Mouse (Mus musculus) layer of hippocampus, postnatal 10 days (tissue): ENCODE results near the gene Crygd. TPM values are rescaled to one million over a fixed set of nuclear protein-coding genes. Genes with fewer than 3 reads are reported as not detected.

Source experiments
- DNase-seq, 2 experiments: peaks; one replicate each; pipeline ENCODE4 v3.0.0; 2021; ENCODE audit warnings: low spot score in 2 of 2
- total RNA-seq, 2 experiments: library from RNA; stranded (reverse); gene quantifications; 2 replicates each; pipeline ENCODE4 v1.2.3; 2021

Gene Crygd
- total RNA-seq, 2 experiments from 2014 or later: not detected

DNA sequence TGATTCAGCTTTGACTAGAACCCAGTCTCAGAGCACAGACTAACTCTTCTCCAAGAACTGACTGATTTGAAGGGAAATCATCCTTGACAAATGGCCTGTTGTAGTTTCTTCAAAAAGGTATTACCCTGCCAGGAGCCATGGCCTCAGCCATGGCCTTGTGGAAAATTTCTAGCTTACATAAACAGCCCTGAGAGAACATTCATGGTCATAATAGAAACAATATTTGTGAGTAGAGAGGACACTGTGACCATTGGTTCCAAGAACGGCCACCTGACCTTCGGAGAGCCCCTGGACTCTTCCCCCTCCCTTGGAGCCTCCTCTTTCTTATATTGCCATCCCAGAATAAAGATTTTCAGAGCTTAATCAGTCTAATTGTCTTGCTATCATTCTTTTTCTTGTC, 19.8 kb downstream of the Crygd start:
- no peak for DNase-seq

DNA sequence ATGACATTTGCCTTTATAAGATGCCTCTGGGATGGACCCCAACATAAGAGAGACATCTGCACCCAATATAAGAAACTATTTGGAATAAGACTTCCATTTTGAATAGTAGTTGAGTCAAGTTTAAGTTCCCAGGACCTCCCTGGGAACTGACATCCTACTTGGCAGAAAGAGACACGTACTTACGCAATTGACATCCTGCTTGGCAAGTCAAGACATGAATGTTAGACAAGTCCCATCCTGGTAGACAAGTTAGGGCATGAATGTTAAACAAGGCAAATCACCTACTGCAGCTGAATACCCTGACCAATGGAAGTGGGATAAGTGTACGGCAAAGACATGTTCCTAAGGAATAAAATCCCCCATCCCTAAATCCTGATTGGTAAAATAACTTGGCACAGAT, 21.4 kb downstream of the Crygd start:
- no peak for DNase-seq

DNA sequence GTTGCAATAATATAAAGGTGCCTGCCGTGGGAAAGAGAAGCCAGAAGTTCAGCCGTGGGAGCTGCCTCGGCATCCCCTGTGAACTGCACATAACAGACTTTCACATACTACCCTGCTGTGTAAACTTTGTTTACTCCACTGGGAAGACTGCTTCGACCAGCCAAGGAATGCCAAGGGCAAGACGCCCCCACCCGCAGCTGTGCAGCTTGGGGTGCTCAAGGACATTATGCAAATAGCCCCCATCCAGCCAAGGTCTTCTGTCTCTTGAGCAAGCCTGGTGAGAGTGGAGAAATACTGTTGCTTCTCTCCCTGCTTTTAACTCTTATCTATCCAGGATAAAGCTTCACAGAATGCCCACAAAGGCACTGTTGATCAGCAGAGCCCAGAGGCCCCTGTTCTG, 22.4 kb downstream of the Crygd start:
- DNase-seq: no peak

DNA sequence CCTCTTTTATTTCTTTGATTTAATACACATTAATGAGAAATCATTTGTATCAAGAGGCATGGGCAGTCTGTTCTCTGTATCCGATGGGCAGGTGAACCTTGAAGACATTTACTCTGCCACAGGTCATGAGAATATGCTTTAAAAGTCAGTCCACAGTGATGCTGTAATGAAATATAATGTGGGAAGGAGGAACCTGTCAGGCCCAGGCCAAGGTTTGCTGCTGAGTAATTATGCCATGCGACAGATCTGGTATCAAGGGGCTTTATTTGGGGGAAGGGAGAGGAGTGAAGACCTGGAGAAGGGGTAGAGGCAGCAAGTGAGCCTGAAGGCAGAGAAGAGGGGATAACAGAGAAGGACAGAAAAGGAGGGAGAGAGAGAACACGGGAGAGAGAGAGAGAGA, 23.6 kb downstream of the Crygd start:
- no peak for DNase-seq

DNA sequence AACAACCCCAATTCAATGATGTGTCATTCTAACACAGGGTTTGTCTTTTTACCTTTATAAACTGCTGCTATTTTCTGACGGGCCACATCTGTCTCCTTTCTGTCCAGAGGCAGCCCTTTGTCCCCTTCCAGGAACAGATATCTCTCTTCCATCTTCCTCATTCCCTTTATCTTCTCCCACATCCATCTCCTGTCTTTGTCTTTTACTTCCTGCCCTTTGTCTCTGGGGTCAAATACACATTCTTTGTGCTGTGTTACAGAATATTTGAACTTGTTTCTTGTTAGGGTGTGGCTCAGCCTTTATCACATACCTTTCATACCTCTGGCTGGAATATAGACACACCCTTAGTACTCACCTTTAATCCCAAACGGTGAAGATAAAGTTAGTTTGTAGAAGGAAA, 25.7 kb downstream of the Crygd start:
- DNase-seq: no peak

DNA sequence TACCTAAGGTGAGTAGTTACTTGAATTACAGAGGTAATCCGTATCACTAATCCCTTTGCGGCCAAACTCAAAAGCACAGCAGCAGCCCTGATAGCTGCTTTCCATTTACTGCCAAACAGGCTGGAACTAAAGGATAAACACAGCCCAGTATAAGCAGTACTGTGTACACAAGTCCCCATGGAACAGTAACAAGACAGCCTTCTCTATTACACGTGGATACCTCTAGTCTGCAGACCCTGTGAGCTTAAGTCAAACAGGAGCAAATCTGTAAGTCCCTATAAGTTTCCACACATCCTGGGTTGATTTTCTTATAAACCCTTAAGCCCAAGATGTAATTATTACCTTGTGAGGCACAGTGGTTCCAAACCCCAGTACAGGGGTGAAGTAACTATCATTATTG, 27.7 kb downstream of the Crygd start:
- no peak for DNase-seq

DNA sequence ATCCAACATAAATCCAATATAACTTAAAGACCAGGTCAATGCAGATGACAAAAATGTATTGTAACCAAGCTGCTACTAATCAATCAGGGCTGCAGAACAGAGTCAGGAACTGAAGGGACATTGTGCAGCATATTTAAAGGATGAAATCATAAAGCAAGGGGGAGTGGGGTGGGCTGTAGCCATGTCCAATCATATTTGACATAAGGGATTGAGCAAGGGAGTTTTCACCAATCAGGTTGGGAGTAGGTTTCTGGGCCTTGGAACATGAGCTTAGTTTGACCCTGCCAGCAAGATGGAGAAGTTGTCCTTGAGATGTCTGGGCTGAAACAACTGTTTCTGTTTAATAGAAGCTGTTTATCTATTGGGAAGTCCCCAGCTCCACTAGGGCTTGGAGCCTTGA, 30.6 kb downstream of the Crygd start, which contains the start of gene Akr1cl:
Gene Akr1cl, minus strand, starts transcription at position 119 of the 400 bp plus-strand sequence.
- DNase-seq: no peak

DNA sequence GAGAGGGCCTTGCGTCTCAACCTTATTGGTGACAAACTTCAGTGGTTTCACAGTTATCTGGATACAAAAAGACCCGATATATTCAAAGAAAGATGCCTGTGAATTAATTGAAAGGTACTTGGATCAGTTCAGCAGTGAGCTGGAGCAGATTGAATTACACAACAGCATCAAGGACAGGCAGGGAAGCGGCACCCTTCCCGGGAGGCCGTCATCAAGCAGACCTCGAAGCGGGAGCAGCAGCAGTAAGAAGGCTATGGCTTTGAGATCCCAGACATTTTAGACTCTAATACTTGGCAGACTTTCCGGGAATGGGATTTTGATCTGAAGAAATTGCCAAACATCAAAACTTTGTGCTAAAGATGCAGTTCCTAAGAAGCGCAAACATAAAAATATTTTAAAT, 35.0 kb downstream of the Crygd start:
- DNase-seq: no peak

DNA sequence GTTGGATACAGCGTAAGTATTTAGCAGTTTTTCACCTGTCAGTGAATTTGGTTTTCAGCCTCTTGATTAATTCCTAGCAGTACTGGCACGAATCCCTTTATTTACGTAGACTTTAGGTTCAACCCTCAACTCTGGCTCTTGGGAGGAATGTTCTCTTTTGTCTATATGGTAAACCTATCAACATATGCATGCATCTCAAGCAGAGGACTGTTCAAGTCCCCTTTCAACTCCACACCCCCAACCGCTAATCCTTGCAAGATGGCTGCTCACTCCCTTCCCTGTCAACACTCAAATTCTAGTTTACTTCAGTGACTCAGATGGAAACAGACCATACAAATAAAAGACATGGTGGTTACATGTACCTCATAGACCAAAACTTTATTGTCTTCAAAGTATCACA, 50.5 kb downstream of the Crygd start:
- no peak for DNase-seq

Other genes starting within 250 kb of the Crygd start
- gene Plekhm3, start 106.6 kb downstream of the Crygd start, total RNA-seq: 10 to 100 TPM; 21.7 to 26.2 TPM
- gene Akr1cl, start 30.7 kb downstream of the Crygd start, total RNA-seq: not detected
- not detected for gene Cryge, start 12.3 kb downstream of the Crygd start, total RNA-seq
- gene Crygc, start 10.2 kb upstream of the Crygd start, total RNA-seq: not detected
- not detected for gene Crygb, start 18.8 kb upstream of the Crygd start, total RNA-seq
- 1 to 10 TPM in 1 of 2 experiments, under 1 TPM in 1; 0.78 to 1.7 TPM for gene Cryga, start 39.9 kb upstream of the Crygd start, total RNA-seq
- gene Gm28845, start 56.1 kb upstream of the Crygd start, total RNA-seq: 1 to 10 TPM in 1 of 2 experiments, not detected in 1; 2.2 TPM
- 10 to 100 TPM; 18.2 to 18.6 TPM for gene D630023F18Rik, start 59.8 kb upstream of the Crygd start, total RNA-seq
- 100 to 1,000 TPM; 133 to 146 TPM for gene Idh1, start 123.0 kb upstream of the Crygd start, total RNA-seq
- gene Pikfyve, start 123.2 kb upstream of the Crygd start, total RNA-seq: 10 to 100 TPM; 37.3 to 37.9 TPM
- gene Pth2r, start 218.6 kb upstream of the Crygd start, total RNA-seq: 1 to 10 TPM; 1.9 to 2.1 TPM